Mouse (Mus musculus) forebrain, embryonic 16.5 days (tissue): ENCODE measurements at regions not wholly inside any gene's neighbourhood (a gene's known extent, or its start where the extent isn't known, plus 50 kb on each side); places are given as distances from the start of the nearest gene placed in this dataset.

Experiments
- ATAC-seq: fragments of 200-750 bp; cut with Nextera tagmentation; 2 replicates; pipeline ENCODE4 v1.8.0; 2017; ENCODE audit warnings: mild to moderate bottlenecking, moderate library complexity
- H3K27ac ChIP-seq: fragments of 300-500 bp; sonication (generic); 2 replicates; pipeline ENCODE4 v1.5.1; 2014; ENCODE audit warnings: low read length, control low read depth
- H3K27me3 ChIP-seq: fragments of 300-500 bp; sonication (generic); replicated peaks from 2 replicates; pipeline ENCODE4 v1.6.1; 2014; ENCODE audit warnings: low read length; ENCODE audit not compliant: control insufficient read depth, insufficient read depth
- H3K36me3 ChIP-seq: fragments of 300-500 bp; sonication (generic); 2 replicates; pipeline ENCODE4 v1.6.1; 2014; ENCODE audit not compliant: control insufficient read depth, insufficient read depth
- H3K4me1 ChIP-seq: fragments of 300-500 bp; sonication (generic); replicated peaks from 2 replicates; pipeline ENCODE4 v1.6.1; 2014; ENCODE audit warnings: low read length; ENCODE audit not compliant: control insufficient read depth, insufficient read depth
- H3K4me2 ChIP-seq: fragments of 300-500 bp; sonication (generic); 2 replicates; pipeline ENCODE4 v1.6.1; 2014; ENCODE audit warnings: mild to moderate bottlenecking, low read length, control low read depth
- H3K4me3 ChIP-seq: fragments of 300-500 bp; sonication (generic); replicated peaks from 2 replicates; pipeline ENCODE4 v1.5.1; 2014; ENCODE audit warnings: mild to moderate bottlenecking, low read length, control low read depth
- H3K9ac ChIP-seq: fragments of 300-500 bp; sonication (generic); replicated peaks from 2 replicates; pipeline ENCODE4 v1.6.1; 2014; ENCODE audit warnings: low read depth, low read length, control low read depth
- H3K9me3 ChIP-seq: fragments of 300-500 bp; sonication (generic); 2 replicates; pipeline ENCODE4 v1.6.1; 2016; ENCODE audit warnings: low read length; ENCODE audit not compliant: control insufficient read depth
- WGBS: fragments of 180-500 bp; shearing (Covaris S2); extraction: QIAGEN DNeasy Blood & Tissue Kit; methylation state at CpG from one replicate; pipeline ENCODE4 v1.1.7; 2014; 5-methylcytosine and 5-hydroxymethylcytosine counted together

- H3K9ac ChIP-seq = no peak overlapping the region
- no peak overlapping the region for H3K27ac ChIP-seq
- WGBS = 84% methylated on average over 8 of the region's 8 CpGs
- no peaks in the 10 kb centered on the region for H3K27me3 ChIP-seq
- H3K36me3 ChIP-seq = no peaks in the 10 kb centered on the region
- no peak for ATAC-seq
- H3K9me3 ChIP-seq = no peaks in the 10 kb centered on the region
- H3K4me3 ChIP-seq = no peak overlapping the region
- no peak overlapping the region for H3K4me2 ChIP-seq
- no peaks in the 10 kb centered on the region for H3K4me1 ChIP-seq
Observed at GRCm38 (mm10) chr7:70847450-70847993, 481.0 kb upstream of the Nr2f2 start.

GRCm38 (mm10) chr7:70846076-70846475, 479.5 kb upstream of the Nr2f2 start:
- Histone ChIP-seq H3K9ac (no peak overlapping the region), H3K36me3 (no peaks in the 10 kb centered on the region), H3K9me3 (no peaks in the 10 kb centered on the region), H3K27me3 (no peaks in the 10 kb centered on the region), H3K4me1 (no peaks in the 10 kb centered on the region), H3K4me2 (no peak overlapping the region), H3K4me3 (no peak overlapping the region), H3K27ac (no peak overlapping the region)
- WGBS = 12% methylated on average over 4 of the region's 4 CpGs
- ATAC-seq = no peak

GRCm38 (mm10) chr7:70840142-70840541, 473.6 kb upstream of the Nr2f2 start:
- H3K4me1 ChIP-seq = no peaks in the 10 kb centered on the region
- no peaks in the 10 kb centered on the region for H3K27me3 ChIP-seq
- H3K36me3 ChIP-seq = no peaks in the 10 kb centered on the region
- no peak overlapping the region for H3K27ac ChIP-seq
- no peak for ATAC-seq
- H3K4me2 ChIP-seq = no peak overlapping the region
- H3K9me3 ChIP-seq = no peaks in the 10 kb centered on the region
- H3K4me3 ChIP-seq = no peak overlapping the region
- 96% methylated on average over 1 of the region's 1 CpGs for WGBS
- no peak overlapping the region for H3K9ac ChIP-seq

GRCm38 (mm10) chr7:70839190-70839589, 472.7 kb upstream of the Nr2f2 start:
- WGBS = 95% methylated on average over 2 of the region's 2 CpGs
- H3K9me3 ChIP-seq = no peaks in the 10 kb centered on the region
- no peak for ATAC-seq
- H3K27me3 ChIP-seq = no peaks in the 10 kb centered on the region
- no peaks in the 10 kb centered on the region for H3K4me1 ChIP-seq
- no peak overlapping the region for H3K27ac ChIP-seq
- no peak overlapping the region for H3K4me3 ChIP-seq
- no peak overlapping the region for H3K9ac ChIP-seq
- H3K36me3 ChIP-seq = no peaks in the 10 kb centered on the region
- no peak overlapping the region for H3K4me2 ChIP-seq

GRCm38 (mm10) chr7:70834787-70835461, 468.4 kb upstream of the Nr2f2 start:
- Histone ChIP-seq H3K36me3 (no peaks in the 10 kb centered on the region), H3K9me3 (no peaks in the 10 kb centered on the region), H3K4me1 (no peaks in the 10 kb centered on the region), H3K27ac (no peak overlapping the region), H3K4me3 (no peak overlapping the region), H3K27me3 (no peaks in the 10 kb centered on the region), H3K4me2 (no peak overlapping the region), H3K9ac (no peak overlapping the region)
- ATAC-seq = no peak
- WGBS = 52% methylated on average over 4 of the region's 4 CpGs

GRCm38 (mm10) chr7:70828486-70829195, 462.1 kb upstream of the Nr2f2 start:
- no peak overlapping the region for H3K27ac ChIP-seq
- H3K4me2 ChIP-seq = no peak overlapping the region
- no peaks in the 10 kb centered on the region for H3K9me3 ChIP-seq
- no peaks in the 10 kb centered on the region for H3K27me3 ChIP-seq
- ATAC-seq = no peak
- no peaks in the 10 kb centered on the region for H3K4me1 ChIP-seq
- WGBS = 66% methylated on average over 5 of the region's 5 CpGs
- H3K36me3 ChIP-seq = no peaks in the 10 kb centered on the region
- no peak overlapping the region for H3K9ac ChIP-seq
- H3K4me3 ChIP-seq = no peak overlapping the region

GRCm38 (mm10) chr7:70826074-70826473, 459.5 kb upstream of the Nr2f2 start:
- 82% methylated on average over 3 of the region's 3 CpGs for WGBS
- Histone ChIP-seq H3K4me3 (no peak overlapping the region), H3K27ac (no peak overlapping the region), H3K9ac (no peak overlapping the region), H3K27me3 (no peaks in the 10 kb centered on the region), H3K4me2 (no peak overlapping the region), H3K36me3 (no peaks in the 10 kb centered on the region), H3K9me3 (no peaks in the 10 kb centered on the region), H3K4me1 (peaks cover 4% of the 10 kb centered on the region; the same call in 1 of the 2 replicates)
- ATAC-seq = no peak

- WGBS = 61% methylated on average over 11 of the region's 11 CpGs
Observed at GRCm38 (mm10) chr7:70823020-70823419, 456.5 kb upstream of the Nr2f2 start.

GRCm38 (mm10) chr7:70822310-70822821, 455.8 kb upstream of the Nr2f2 start:
- Histone ChIP-seq H3K9me3 (no peaks in the 10 kb centered on the region), H3K4me1 (peaks cover 7% of the 10 kb centered on the region), H3K36me3 (no peaks in the 10 kb centered on the region), H3K27ac (no peak overlapping the region), H3K9ac (no peak overlapping the region), H3K4me3 (no peak overlapping the region; the same call in 1 of the 2 replicates), H3K27me3 (no peaks in the 10 kb centered on the region), H3K4me2 (peak overlapping the region; percentile 33)
- ATAC-seq = peak; percentile 71
- 33% methylated on average over 9 of the region's 9 CpGs for WGBS

More at GRCm38 (mm10) chr7:70823020-70823419, 456.5 kb upstream of the Nr2f2 start:
- Histone ChIP-seq H3K27ac (no peak overlapping the region), H3K4me3 (no peak overlapping the region), H3K9ac (no peak overlapping the region), H3K36me3 (no peaks in the 10 kb centered on the region), H3K4me1 (peaks cover 7% of the 10 kb centered on the region; the same call in 1 of the 2 replicates), H3K9me3 (no peaks in the 10 kb centered on the region), H3K4me2 (no peak overlapping the region), H3K27me3 (no peaks in the 10 kb centered on the region)
- ATAC-seq = no peak
